Mouse (Mus musculus) gastrocnemius, postnatal 10 days (tissue): ENCODE results near the gene Lrmda. TPM values are rescaled to one million over a fixed set of nuclear protein-coding genes. Genes with fewer than 3 reads are reported as not detected.

Experiments
- DNase-seq: peaks from one replicate; pipeline ENCODE4 v3.0.0; 2021; ENCODE audit warnings: mixed read lengths
- long read RNA-seq, 2 experiments: library from polyadenylated mRNA; stranded (forward); transcript quantifications; one replicate each; pipeline ENCODE4 v2.0.0; 2021
- total RNA-seq, 2 experiments: library from RNA; stranded (reverse); gene quantifications; 2 replicates each; pipeline ENCODE4 v1.2.3; 2021

Lrmda gene
- total RNA-seq = 1 to 10 TPM; 1.2 to 1.9 TPM
- long read RNA-seq, experiment 1 = 0 reads
- long read RNA-seq, experiment 2 = 0 reads

DNA sequence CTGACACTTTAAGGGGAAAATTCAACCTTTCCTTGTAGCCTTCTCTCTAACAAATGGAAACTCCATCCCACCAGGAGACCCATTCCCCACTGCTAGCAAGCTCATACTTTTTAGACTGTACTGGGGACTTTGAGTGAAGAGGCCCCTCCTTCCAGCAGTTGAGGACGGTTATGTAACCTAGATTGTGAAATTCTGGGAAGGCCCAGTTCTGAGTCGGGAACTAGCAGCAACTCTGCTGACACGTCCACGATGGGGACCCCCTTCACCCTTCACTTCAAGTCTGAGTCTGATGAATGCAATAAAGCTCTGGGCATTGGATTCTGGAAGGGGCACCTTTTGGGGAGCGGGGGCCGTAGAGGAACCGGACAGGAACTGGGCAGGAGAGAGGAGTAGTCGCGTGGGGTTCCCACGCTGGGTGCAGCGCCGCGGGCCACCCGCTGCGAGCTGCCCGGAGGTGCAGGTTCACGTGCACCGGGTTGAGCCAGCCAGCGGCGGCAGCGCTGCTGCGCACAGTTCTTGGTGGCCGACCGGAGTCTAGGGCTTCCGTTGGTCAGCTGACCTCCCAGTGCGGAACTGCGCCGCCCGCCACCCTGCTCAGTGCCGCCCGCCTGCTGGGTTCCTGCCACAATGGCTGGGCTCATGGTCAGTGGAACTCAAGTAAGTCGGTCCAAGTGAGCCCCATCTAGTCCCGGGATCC, at the start of gene Lrmda:
Gene Lrmda, plus strand, starts transcription at position 461 of the 697 bp plus-strand sequence.
- DNase-seq = peak; percentile 72

GRCm38 (mm10) chr14:21981462-21981861, 38.0 kb upstream of the Lrmda start:
- DNase-seq = peak; percentile 88

GRCm38 (mm10) chr14:21982096-21982591, 37.4 kb upstream of the Lrmda start:
- DNase-seq = peak; percentile 48

DNA sequence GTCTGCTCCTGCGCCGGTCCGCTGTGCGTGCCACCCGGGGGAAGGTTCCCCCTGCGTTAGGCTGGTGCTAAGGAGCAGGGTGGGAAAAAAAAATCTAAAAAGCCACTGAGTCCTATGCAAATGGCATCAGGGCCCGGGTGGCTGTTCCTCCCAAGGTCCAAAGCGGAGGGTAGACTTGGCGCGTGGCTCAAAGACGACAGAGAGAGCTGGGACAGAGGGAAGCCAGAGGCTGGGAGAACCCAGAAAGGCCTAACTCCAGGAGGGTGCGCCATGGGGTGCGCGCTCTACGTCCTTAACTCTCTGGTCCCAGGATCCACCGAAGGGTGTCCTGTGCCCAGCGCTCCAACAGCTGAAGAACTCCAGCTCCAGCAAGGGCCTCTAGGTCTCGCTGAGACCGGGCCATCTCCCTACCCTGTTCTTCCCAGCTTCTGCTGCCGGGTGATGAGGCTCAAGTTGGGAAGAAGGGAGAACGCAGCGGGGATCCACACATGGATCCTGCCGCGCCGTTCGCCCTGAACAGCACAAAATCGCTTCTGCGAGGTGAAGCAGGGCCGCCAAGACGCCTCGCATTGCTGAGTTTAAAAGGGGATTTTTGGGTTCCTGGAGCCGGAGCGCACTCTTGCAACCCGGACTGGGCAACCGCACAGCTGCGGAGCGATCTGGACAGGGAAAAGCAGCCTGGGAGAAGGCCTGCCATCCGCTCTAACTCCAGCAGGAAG, 36.8 kb upstream of the Lrmda start:
- DNase-seq = peak; percentile 53

GRCm38 (mm10) chr14:21983311-21983949, 36.1 kb upstream of the Lrmda start:
- peak; percentile 39 for DNase-seq

DNA sequence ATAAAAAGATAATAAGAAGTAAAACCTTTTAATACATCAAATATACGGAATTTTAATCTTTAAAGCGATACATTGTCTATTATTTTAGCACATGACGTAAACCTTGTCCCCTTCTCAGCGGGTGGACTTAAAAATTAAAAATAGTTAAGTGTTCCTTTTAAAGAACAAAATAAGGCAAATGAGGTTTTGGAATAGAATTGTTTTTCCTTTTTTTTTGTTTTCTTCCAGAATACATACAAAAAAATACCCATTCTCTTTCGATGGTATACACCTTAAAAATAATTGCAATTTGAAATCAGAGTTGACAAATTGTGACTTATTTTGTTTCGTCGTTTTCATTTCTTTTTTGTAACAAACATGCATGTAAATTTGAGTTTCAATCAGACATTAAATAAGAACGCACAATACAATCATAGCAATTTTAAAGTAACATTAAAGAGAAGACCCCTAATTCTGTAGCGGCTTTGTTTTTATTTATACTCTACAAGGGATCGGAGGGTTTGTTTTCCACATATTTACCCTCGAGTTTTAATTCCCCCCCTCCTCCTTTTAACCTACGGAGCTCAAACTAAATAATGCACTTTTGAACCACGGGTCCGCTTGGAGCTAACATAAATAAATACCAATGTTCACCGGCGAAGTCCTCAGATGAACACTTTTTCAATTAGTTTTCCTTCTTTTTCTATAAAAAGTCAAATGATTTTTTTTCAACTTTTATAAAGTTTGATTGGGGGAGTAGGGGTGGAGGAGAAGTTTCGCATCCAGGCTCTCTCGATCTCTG, 35.4 kb upstream of the Lrmda start:
- no peak for DNase-seq

- peak; percentile 50 for DNase-seq
These were observed 34.6 kb upstream of the Lrmda start for GRCm38 (mm10) chr14:21984757-21985425.

DNA sequence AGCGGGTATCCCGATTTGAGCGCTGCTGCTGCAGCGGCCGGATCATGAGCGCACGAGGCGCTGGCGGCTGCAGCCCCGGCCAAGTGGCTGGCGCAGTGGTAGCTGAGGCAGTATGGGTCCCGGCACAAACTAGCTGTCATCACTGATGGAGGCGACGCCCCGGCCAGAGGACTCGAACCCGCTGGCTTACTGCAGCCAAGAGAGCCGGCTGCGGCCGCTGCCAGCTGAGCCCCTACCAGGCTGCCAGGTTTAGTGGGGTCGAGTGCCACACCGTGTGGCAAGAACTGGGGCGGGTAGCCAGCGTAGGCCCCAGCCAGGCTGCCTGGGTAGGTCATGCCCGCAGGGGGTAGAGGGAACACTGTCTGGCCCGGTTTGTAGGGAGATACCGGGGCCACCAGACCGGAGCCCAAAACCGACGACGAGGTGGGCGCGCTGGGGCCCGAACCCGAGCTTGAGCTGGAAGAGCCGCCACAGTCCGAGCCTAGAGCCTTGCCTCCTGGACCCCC, 34.0 kb upstream of the Lrmda start:
- DNase-seq = peak; percentile 47

DNA sequence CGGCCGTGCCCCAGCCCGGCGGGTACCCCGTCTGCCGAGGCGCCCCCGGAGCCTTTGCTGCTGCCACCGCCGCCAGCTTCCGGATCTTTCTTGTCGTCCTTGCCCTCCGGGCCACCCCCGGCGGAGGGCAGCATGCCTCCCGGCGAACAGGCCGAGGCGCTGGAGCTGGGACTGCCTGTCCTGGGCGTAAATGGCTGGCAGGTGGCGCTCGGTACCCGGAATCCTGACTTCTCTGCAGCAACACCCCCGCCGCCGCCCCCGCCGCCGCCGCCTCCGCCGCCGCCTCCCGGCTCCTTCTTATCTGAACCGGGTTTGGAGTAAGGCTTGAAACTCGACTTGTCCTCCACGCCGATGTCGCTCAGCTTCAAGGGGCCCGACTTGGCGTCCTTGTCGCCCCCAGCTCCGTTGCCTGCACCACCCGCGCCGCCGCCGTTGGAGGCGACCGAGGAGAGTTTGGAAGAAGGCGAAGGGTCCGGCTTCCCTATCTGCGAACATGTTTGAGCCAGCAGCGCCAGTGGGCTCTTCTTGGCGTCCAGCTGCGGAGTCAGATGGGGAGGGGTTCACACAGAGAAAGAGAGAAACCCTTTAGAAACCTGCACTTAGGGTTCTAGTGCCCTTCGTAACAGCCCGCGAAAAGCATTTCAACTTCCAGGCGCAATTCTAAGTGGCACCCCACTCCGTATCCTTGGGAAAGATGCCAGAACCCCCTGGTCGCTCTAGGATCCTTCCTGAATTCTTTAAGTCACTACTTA, 33.4 kb upstream of the Lrmda start:
- DNase-seq = peak; percentile 86

DNA sequence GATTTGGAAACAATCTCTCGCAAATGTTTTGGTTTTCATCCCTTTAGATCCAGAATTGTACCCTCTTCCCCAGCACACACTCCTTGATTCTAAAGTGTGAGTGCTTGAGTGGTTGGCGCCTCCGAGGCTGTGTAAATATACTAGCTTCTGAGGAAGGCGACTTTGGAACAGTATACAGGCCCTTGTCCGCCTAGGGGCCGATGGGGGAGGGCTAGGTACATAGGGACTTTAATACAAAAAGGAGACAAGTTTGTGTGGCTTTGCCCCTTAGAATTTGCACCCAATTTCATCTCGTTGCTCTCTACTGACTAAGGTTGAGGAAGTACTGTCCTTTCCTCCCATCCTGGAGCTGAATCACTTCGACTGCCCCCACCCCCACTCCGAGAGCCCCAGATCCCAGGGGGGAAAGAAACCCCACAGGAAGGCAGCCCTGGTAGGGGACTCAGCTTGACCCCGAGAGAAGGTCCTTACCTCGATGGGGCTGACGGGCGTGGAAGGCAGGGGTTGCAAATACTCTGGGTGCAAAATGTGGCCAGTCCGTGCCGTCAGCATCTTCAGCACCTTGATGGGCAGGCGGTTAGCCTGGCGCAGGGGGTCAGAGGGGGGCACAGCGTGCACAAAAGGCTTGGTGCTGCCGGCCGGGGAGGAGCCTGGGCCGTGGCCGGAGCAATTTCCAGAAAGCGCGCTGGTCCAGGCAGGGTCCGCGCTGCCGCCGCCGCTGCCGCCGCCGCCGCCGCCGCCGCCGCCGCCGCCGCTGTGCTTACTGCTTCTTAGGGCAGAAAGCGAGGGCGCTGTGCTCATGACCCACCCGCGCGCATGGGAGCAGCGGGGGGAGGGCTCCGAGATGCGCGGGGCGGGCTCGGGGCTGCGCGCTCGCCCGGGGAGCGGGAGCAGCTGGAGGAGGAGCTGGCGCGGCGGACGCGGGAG, 32.5 kb upstream of the Lrmda start:
- peak; percentile 20 for DNase-seq

DNA sequence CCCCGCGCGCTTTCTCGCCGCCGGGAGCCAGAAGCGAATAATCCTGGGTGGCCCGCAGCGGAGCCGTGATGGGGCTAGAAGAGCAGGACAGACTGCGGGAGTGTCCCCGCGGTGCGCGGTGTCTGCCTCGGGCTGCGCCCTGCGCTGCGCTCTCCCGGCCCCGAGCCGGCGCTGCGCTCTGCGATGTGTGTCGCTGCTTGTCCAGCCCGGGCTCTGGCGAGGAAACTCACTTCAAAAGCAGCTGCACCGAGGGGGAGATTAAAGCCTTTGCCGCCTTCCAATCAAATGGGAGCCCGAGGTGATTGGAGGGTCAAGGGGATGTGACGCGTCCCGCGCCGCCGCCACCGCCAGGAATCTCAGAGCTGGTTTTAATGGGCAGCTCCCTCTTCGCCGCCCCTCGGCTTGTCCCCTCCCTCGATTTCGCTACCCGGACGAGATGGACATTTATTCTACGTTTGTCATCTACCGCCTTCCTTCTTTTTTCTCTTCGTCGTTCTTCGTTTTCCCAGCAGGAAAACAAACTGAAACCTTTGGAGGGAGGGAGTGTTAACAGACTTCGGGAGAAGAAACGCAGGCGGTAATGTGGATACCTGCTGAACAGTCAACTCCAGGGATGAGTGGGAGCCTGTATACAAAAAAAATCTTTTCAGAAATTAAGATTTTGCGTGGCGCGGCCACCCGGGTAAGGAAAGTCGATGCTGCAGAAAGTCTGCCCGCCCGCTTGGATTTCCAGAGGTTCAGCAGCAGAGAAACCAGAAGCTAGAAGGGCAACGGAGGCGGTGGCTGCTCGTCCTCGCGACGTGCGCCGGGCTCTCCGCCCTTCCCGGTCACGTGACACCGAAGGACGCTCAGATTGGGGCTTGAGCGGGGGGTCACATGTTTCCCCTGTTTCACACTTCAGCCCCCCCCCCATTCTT, 31.6 kb upstream of the Lrmda start:
- peak; percentile 91 for DNase-seq

- DNase-seq = peak; percentile 35
These were observed 30.8 kb upstream of the Lrmda start for GRCm38 (mm10) chr14:21988577-21989290.

GRCm38 (mm10) chr14:21989291-21989913, 30.1 kb upstream of the Lrmda start, which contains the start of gene Zfp503:
Zfp503 (minus strand) TSS chr14:21989601.
- DNase-seq = peak; percentile 36

- DNase-seq = peak; percentile 36
These were observed 29.0 kb upstream of the Lrmda start for GRCm38 (mm10) chr14:21990321-21991021.

DNA sequence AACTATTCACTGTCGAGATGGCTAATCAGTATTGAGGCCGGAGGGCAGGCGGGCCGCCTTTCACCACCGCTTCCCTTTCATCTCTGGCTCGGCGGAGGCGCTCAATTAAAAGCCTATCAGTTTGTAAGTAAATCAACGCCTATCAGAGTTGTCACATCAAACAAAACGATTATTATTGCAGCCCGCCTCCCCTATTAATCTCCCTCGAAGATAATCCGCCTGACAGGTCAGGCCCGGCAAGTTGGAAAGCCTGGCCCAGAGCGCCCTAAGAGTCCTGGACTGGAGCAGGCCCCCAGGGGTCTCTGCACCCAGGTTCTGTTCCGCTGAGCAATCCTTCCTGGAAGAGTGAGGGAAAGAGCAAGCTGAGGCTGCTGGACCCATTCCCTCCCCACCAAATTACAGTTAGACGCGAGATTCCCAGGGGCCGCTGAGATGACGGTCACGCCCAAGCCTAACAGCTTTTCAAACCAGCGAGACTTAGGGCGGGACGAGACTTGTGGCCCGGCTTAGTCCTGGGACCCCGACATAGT, 28.2 kb upstream of the Lrmda start:
- peak; percentile 42 for DNase-seq

- DNase-seq = no peak
These were observed 27.7 kb upstream of the Lrmda start for GRCm38 (mm10) chr14:21991856-21992255.
